Mouse (Mus musculus) limb, embryonic 11.5 days (tissue): ENCODE results near the gene Atp13a3. TPM values are rescaled to one million over a fixed set of nuclear protein-coding genes. Genes with fewer than 3 reads are reported as not detected.

ENCODE experiments used
- ATAC-seq: fragments of 200-750 bp; cut with Nextera tagmentation; 2 replicates; pipeline ENCODE4 v1.8.0; 2017; ENCODE audit warnings: low read depth; ENCODE audit not compliant: insufficient number of reproducible peaks, low FRiP score, low TSS enrichment
- DNase-seq: peaks from one replicate; pipeline ENCODE4 v3.0.0-alpha.2; 2015; ENCODE audit warnings: low spot score
- H3K27ac ChIP-seq: fragments of 300-500 bp; sonication (generic); replicated peaks from 2 replicates; pipeline ENCODE4 v1.5.1; 2014; ENCODE audit warnings: low read depth, mild to moderate bottlenecking, low read length
- H3K27me3 ChIP-seq: fragments of 300-500 bp; sonication (generic); 2 replicates; pipeline ENCODE4 v1.6.1; 2014; ENCODE audit warnings: mild to moderate bottlenecking, low read length, mixed read lengths; ENCODE audit not compliant: control insufficient read depth, insufficient read depth
- H3K36me3 ChIP-seq: fragments of 300-500 bp; sonication (generic); 2 replicates; pipeline ENCODE4 v1.6.1; 2014; ENCODE audit warnings: mild to moderate bottlenecking, low read length, moderate library complexity, mixed read lengths; ENCODE audit not compliant: control insufficient read depth, insufficient read depth
- H3K4me1 ChIP-seq: fragments of 300-500 bp; sonication (generic); 2 replicates; pipeline ENCODE4 v1.6.1; 2014; ENCODE audit warnings: low read length, mixed read lengths; ENCODE audit not compliant: control insufficient read depth, insufficient read depth
- H3K4me2 ChIP-seq: fragments of 300-500 bp; sonication (generic); 2 replicates; pipeline ENCODE4 v1.6.1; 2014; ENCODE audit warnings: low read depth, mild to moderate bottlenecking, moderate library complexity; ENCODE audit not compliant: severe bottlenecking
- H3K4me3 ChIP-seq: fragments of 300-500 bp; sonication (generic); 2 replicates; pipeline ENCODE4 v1.5.1; 2014; ENCODE audit warnings: low read depth, low read length
- H3K9ac ChIP-seq: fragments of 300-500 bp; sonication (generic); 2 replicates; pipeline ENCODE4 v1.6.1; 2014; ENCODE audit warnings: mild to moderate bottlenecking, low read length
- H3K9me3 ChIP-seq: fragments of 300-500 bp; sonication (generic); 2 replicates; pipeline ENCODE4 v1.6.1; 2016; ENCODE audit warnings: low read length; ENCODE audit not compliant: control insufficient read depth
- WGBS: fragments of 180-500 bp; shearing (Covaris S2); extraction: QIAGEN DNeasy Blood & Tissue Kit; methylation state at CpG from one replicate; pipeline ENCODE4 v1.1.7; 2014; 5-methylcytosine and 5-hydroxymethylcytosine counted together
- polyA plus RNA-seq: library from polyadenylated mRNA; unstranded; fragments of >200 nt; fragmentation: Nextera tagmentation; extraction: Ambion mirVana; gene quantifications from 2 replicates; pipeline ENCODE4 v1.2.1, GENCODE M21; 2014

Gene Atp13a3
- polyA plus RNA-seq, 1 experiment from 2014 or later, result 14.1 TPM

GRCm38 (mm10) chr16:30403528-30403927, 2.2 kb downstream of the Atp13a3 start:
- no peak overlapping the region for H3K4me3 ChIP-seq
- no peaks in the 10 kb centered on the region for H3K36me3 ChIP-seq
- no peaks in the 10 kb centered on the region for H3K9me3 ChIP-seq
- 82% methylated on average over 3 of the region's 3 CpGs for WGBS
- H3K9ac ChIP-seq, result no peak overlapping the region
- ATAC-seq, result no peak
- no peak overlapping the region for H3K27ac ChIP-seq
- DNase-seq, result no peak
- H3K4me1 ChIP-seq, result no peaks in the 10 kb centered on the region
- no peaks in the 10 kb centered on the region for H3K27me3 ChIP-seq
- H3K4me2 ChIP-seq, result no peak overlapping the region

GRCm38 (mm10) chr16:30397127-30398057, 8.4 kb downstream of the Atp13a3 start:
- no peak for ATAC-seq
- Histone ChIP-seq H3K36me3 (no peaks in the 10 kb centered on the region), H3K9ac (no peak overlapping the region), H3K4me2 (no peak overlapping the region), H3K4me3 (no peak overlapping the region), H3K27ac (no peak overlapping the region), H3K9me3 (no peaks in the 10 kb centered on the region), H3K27me3 (no peaks in the 10 kb centered on the region), H3K4me1 (no peaks in the 10 kb centered on the region)
- WGBS, result 48% methylated on average over 15 of the region's 15 CpGs
- DNase-seq, result no peak

DNA sequence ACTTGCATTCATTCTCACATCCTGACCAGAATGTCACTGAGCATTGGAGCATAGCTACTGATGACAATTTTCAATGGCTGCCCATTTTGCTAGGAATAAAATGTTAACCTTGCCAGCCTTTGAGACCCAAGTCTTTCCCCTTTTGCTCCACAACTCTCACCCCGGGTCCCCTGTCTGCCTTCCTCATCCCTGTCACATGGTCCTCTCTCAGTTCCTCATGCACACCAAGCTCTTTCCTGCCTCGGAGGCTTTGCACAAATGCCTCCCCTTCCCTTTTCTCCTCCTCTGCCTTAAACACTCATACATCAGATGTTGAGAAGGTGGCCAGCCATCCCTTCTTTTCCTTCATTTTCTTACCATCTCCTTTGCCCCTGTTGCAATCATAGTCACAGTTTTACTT, 10.6 kb downstream of the Atp13a3 start:
- Histone ChIP-seq H3K36me3 (no peaks in the 10 kb centered on the region), H3K9me3 (no peaks in the 10 kb centered on the region), H3K27ac (no peak overlapping the region), H3K4me1 (no peaks in the 10 kb centered on the region), H3K27me3 (no peaks in the 10 kb centered on the region), H3K4me2 (no peak overlapping the region), H3K4me3 (no peak overlapping the region), H3K9ac (no peak overlapping the region)
- 72% methylated on average over 2 of the region's 2 CpGs for WGBS
- DNase-seq (no peak), ATAC-seq (no peak)

DNA sequence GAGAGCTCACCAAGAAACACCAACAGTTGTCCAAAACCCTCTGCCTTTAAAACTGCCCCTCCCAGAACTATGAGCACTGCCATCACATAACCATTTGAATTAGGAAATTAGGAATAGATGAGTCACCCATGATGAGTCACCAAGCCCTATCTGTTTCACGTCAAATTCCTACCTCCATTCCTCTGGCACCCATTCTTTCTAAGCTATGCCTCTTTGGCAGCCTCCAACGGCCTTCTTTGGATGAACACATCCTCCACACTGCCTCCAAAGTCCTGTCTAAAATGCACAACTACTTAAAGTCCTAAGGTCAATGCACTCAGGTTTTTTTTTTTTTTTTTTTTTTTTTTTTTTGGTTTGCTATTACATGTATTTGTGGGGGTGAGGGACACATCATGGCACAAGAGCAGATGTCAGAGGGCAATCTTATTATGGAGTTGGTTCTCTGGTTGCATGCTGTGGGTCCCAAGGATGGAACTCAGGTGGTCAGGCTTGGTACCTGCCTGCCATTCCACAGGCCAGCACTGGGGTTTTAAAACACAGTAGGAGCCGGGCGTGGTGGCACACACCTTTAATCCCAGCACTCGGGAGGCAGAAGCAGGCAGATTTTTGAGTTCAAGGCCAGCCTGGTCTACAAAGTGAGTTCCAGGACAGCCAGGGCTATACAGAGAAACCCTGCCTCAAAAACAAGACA, 15.0 kb downstream of the Atp13a3 start:
- Histone ChIP-seq H3K9ac (no peak overlapping the region), H3K4me1 (peaks cover 8% of the 10 kb centered on the region; the same call in 1 of the 2 replicates), H3K36me3 (no peaks in the 10 kb centered on the region), H3K4me3 (no peak overlapping the region), H3K27me3 (no peaks in the 10 kb centered on the region), H3K27ac (no peak overlapping the region), H3K4me2 (no peak overlapping the region), H3K9me3 (no peaks in the 10 kb centered on the region)
- WGBS, result 89% methylated on average over 5 of the region's 5 CpGs
- DNase-seq (no peak), ATAC-seq (no peak)

- H3K27me3 ChIP-seq, result no peaks in the 10 kb centered on the region
- H3K4me2 ChIP-seq, result no peak overlapping the region
- H3K4me3 ChIP-seq, result no peak overlapping the region
- ATAC-seq, result no peak
- H3K36me3 ChIP-seq, result no peaks in the 10 kb centered on the region
- peak overlapping the region; percentile 12; the same call in 1 of the 2 replicates for H3K9ac ChIP-seq
- no peaks in the 10 kb centered on the region for H3K9me3 ChIP-seq
- H3K27ac ChIP-seq, result no peak overlapping the region
- WGBS, result 57% methylated on average over 9 of the region's 9 CpGs
- peaks cover 8% of the 10 kb centered on the region; the same call in 1 of the 2 replicates for H3K4me1 ChIP-seq
- no peak for DNase-seq
These were observed 15.7 kb downstream of the Atp13a3 start for GRCm38 (mm10) chr16:30389831-30390649.

DNA sequence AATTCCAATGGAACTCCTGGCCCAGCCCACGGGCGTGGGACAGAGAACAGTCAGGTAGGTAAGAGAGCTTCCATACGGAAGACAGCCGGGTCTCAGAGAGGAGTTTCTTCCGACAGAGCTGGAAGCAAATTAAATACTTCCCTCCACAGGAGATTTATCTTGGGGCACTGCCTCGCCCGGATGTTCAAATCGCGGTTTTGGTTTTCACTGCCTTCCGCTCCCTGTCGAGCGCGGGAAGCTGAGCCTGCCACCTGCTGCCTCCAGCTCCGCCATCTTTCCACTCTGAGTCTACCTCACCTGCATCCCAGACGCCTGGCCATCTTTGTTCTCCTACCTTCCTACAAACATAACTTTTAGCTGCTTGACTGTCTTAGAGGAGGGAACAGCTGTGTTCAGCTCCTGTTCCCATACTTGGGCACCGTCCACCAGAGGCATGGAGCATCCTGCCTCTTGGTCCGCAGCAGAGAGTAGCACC, 16.5 kb downstream of the Atp13a3 start:
- WGBS, result 5% methylated on average over 17 of the region's 17 CpGs
- DNase-seq, result peak; percentile 74
- Histone ChIP-seq H3K27ac (peak overlapping the region; percentile 65), H3K9ac (peak overlapping the region; percentile 88), H3K4me2 (peak overlapping the region; percentile 93), H3K4me1 (peaks cover 8% of the 10 kb centered on the region; the same call in 1 of the 2 replicates), H3K4me3 (peak overlapping the region; percentile 79), H3K27me3 (no peaks in the 10 kb centered on the region), H3K36me3 (no peaks in the 10 kb centered on the region), H3K9me3 (no peaks in the 10 kb centered on the region)
- peak; percentile 34; the same call in 1 of the 2 replicates for ATAC-seq

DNA sequence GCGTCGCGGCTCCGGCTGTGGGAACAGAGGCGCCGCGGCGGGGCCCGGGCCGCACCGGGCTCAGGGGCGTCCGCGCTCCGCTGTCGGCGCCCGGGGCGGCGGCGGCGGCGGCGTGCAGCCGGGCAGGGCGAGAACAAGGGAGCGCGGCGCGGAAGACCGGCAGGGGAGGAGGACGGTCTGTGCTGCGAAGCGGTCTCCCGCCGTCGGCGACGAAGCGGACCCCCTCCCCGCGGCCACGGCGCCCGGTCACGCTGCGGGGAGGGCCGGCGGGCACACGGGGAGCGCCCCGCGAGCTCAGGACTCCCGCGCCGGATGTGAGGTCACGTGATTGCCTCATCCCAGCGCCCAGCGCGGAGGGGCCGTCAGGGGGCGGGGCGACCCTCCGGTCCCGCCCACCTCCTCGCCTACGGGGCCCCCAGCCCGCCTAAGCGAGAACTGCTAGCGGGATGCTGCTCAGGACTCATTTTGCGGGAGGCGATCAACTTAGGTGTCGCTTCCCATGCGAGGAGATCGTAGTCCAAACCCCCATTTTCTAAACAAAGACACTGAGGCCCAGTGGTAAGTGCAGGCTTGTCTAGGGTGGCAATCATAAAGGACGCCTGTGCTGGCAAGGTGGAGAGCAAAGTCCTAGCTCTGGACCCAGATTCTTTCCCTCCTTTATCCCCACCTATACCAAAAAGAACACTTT, 17.1 kb downstream of the Atp13a3 start:
- H3K4me3 ChIP-seq, result peak overlapping the region; percentile 79

More for the DNA sequence above, 17.1 kb downstream of the Atp13a3 start:
- DNase-seq (peak; percentile 91), ATAC-seq (peak; percentile 82)
- Histone ChIP-seq H3K4me2 (peak overlapping the region; percentile 93), H3K36me3 (no peaks in the 10 kb centered on the region), H3K9ac (peak overlapping the region; percentile 88), H3K9me3 (no peaks in the 10 kb centered on the region), H3K27me3 (no peaks in the 10 kb centered on the region), H3K4me1 (peaks cover 8% of the 10 kb centered on the region; the same call in 1 of the 2 replicates), H3K27ac (peak overlapping the region; percentile 65)
- WGBS, result under 1% methylated on average over 75 of the region's 76 CpGs
